Mouse (Mus musculus): ENCODE results near the gene Mfsd12. TPM values are rescaled to one million over a fixed set of nuclear protein-coding genes. Genes with fewer than 3 reads are reported as not detected.

Mfsd12 gene
- polyA plus RNA-seq, 1 experiment = 21.7 TPM

GRCm38 (mm10) chr10:81408424-81408729 is 51.1 kb downstream of the Mfsd12 start:
- H3K4me2 ChIP-seq (ENCODE audit: low read depth) = peak overlapping the region; percentile 57
- H3ac ChIP-seq (ENCODE audit: control insufficient read depth, insufficient read length) = no peak overlapping the region
- H3K27me3 ChIP-seq (ENCODE audit: control insufficient read depth, insufficient read depth, insufficient read length) = no peaks in the 10 kb centered on the region
- H3K4me3 ChIP-seq = peak overlapping the region; percentile 5
- peaks cover 19% of the 10 kb centered on the region for H3K79me2 ChIP-seq (ENCODE audit: control insufficient read depth, insufficient read depth)
- H3K36me3 ChIP-seq (ENCODE audit: control insufficient read depth, insufficient read depth) = peaks cover 27% of the 10 kb centered on the region
- TF ChIP-seq POLR2AphosphoS2 (IDR thresholded peaks at IDR 0.05; ENCODE audit: insufficient read length, low read depth) (no peak), TCF3 (IDR thresholded peaks at IDR 0.05; ENCODE audit: insufficient read length, low read depth) (no peak), CEBPB (IDR thresholded peaks at IDR 0.05; ENCODE audit: insufficient read depth, poor library complexity, severe bottlenecking) (no peak), TCF12 (IDR thresholded peaks at IDR 0.05; ENCODE audit: insufficient read depth, poor library complexity, severe bottlenecking) (no peak), USF1 (IDR thresholded peaks at IDR 0.05; ENCODE audit: low read depth) (peak; percentile 43)

GRCm38 (mm10) chr10:81408871-81409291 is 51.6 kb downstream of the Mfsd12 start:
- H3K79me2 ChIP-seq (ENCODE audit: control insufficient read depth, insufficient read depth) = peaks cover 23% of the 10 kb centered on the region
- peak overlapping the region; percentile 5 for H3K4me3 ChIP-seq
- H3K36me3 ChIP-seq (ENCODE audit: control insufficient read depth, insufficient read depth) = peaks cover 23% of the 10 kb centered on the region
- no peaks in the 10 kb centered on the region for H3K27me3 ChIP-seq (ENCODE audit: control insufficient read depth, insufficient read depth, insufficient read length)
- H3K4me2 ChIP-seq (ENCODE audit: low read depth) = peak overlapping the region; percentile 76
- TF ChIP-seq POLR2AphosphoS2 (IDR thresholded peaks at IDR 0.05; ENCODE audit: insufficient read length, low read depth) (no peak), MYOG (IDR thresholded peaks at IDR 0.05; ENCODE audit: control insufficient read depth in 1 of 3, insufficient read depth in 1 of 3, insufficient read length in 2 of 3, low read depth in 2 of 3) (peak in 1 of 3 experiments; percentile 66), E2F4 (IDR thresholded peaks at IDR 0.05; ENCODE audit: insufficient read depth) (no peak), TCF12 (IDR thresholded peaks at IDR 0.05; ENCODE audit: insufficient read depth, poor library complexity, severe bottlenecking) (no peak), USF1 (IDR thresholded peaks at IDR 0.05; ENCODE audit: low read depth) (no peak), TCF3 (IDR thresholded peaks at IDR 0.05; ENCODE audit: insufficient read length, low read depth) (no peak), CEBPB (IDR thresholded peaks at IDR 0.05; ENCODE audit: insufficient read depth, poor library complexity, severe bottlenecking) (no peak), SRF (IDR thresholded peaks at IDR 0.05; ENCODE audit: control insufficient read depth, insufficient read length, low read depth) (peak; percentile 80), POLR2A (IDR thresholded peaks at IDR 0.05; ENCODE audit: insufficient read length, low read depth) (no peak), MYOD1 (IDR thresholded peaks at IDR 0.05; ENCODE audit: control insufficient read depth in 1 of 3, insufficient read length in 2 of 3, low read depth in 2 of 3) (peak in 1 of 3 experiments; percentile 16), MAX (IDR thresholded peaks at IDR 0.05; ENCODE audit: low read depth) (no peak)
- no peak overlapping the region for H3ac ChIP-seq (ENCODE audit: control insufficient read depth, insufficient read length)

- peaks cover 19% of the 10 kb centered on the region for H3K36me3 ChIP-seq (ENCODE audit: control insufficient read depth, insufficient read depth)
Observed at GRCm38 (mm10) chr10:81409330-81409729, 52.0 kb downstream of the Mfsd12 start.

GRCm38 (mm10) chr10:81410350-81410749 is 53.1 kb downstream of the Mfsd12 start:
- peak in 1 of 3 experiments; percentile 9 for TF ChIP-seq MYOD1 (IDR thresholded peaks at IDR 0.05; ENCODE audit: control insufficient read depth in 1 of 3, insufficient read length in 2 of 3, low read depth in 2 of 3)
- TF ChIP-seq MYOG (IDR thresholded peaks at IDR 0.05; ENCODE audit: control insufficient read depth in 1 of 3, insufficient read depth in 1 of 3, insufficient read length in 2 of 3, low read depth in 2 of 3) = no peak
- H3K79me2 ChIP-seq (ENCODE audit: control insufficient read depth, insufficient read depth) = peaks cover 38% of the 10 kb centered on the region

More at GRCm38 (mm10) chr10:81409330-81409729, 52.0 kb downstream of the Mfsd12 start:
- Histone ChIP-seq H3K4me3 (peak overlapping the region; percentile 5), H3ac (ENCODE audit: control insufficient read depth, insufficient read length) (no peak overlapping the region), H3K4me2 (ENCODE audit: low read depth) (peak overlapping the region; percentile 76), H3K79me2 (ENCODE audit: control insufficient read depth, insufficient read depth) (peaks cover 28% of the 10 kb centered on the region), H3K27me3 (ENCODE audit: control insufficient read depth, insufficient read depth, insufficient read length) (no peaks in the 10 kb centered on the region)
- TF ChIP-seq MYOG (IDR thresholded peaks at IDR 0.05; ENCODE audit: control insufficient read depth in 1 of 3, insufficient read depth in 1 of 3, insufficient read length in 2 of 3, low read depth in 2 of 3) (peak in 1 of 3 experiments; percentile 47), POLR2AphosphoS2 (IDR thresholded peaks at IDR 0.05; ENCODE audit: insufficient read length, low read depth) (no peak), MYOD1 (IDR thresholded peaks at IDR 0.05; ENCODE audit: control insufficient read depth in 1 of 3, insufficient read length in 2 of 3, low read depth in 2 of 3) (peak in 1 of 3 experiments; percentile 76)

GRCm38 (mm10) chr10:81410981-81411380 is 53.7 kb downstream of the Mfsd12 start:
- Histone ChIP-seq H3K4me3 (no peak overlapping the region), H3K36me3 (ENCODE audit: control insufficient read depth, insufficient read depth) (peaks cover 6% of the 10 kb centered on the region), H3K4me2 (ENCODE audit: low read depth) (peak overlapping the region; percentile 76), H3K79me2 (ENCODE audit: control insufficient read depth, insufficient read depth) (peaks cover 44% of the 10 kb centered on the region), H3K27me3 (ENCODE audit: control insufficient read depth, insufficient read depth, insufficient read length) (no peaks in the 10 kb centered on the region), H3ac (ENCODE audit: control insufficient read depth, insufficient read length) (no peak overlapping the region)
- TF ChIP-seq MYOD1 (IDR thresholded peaks at IDR 0.05; ENCODE audit: control insufficient read depth in 1 of 3, insufficient read length in 2 of 3, low read depth in 2 of 3) = peak in 1 of 3 experiments; percentile 48
- no peak for TF ChIP-seq E2F4 (IDR thresholded peaks at IDR 0.05; ENCODE audit: insufficient read depth)

More at GRCm38 (mm10) chr10:81410350-81410749, 53.1 kb downstream of the Mfsd12 start:
- Histone ChIP-seq H3K4me2 (ENCODE audit: low read depth) (peak overlapping the region; percentile 76), H3K27me3 (ENCODE audit: control insufficient read depth, insufficient read depth, insufficient read length) (no peaks in the 10 kb centered on the region), H3K36me3 (ENCODE audit: control insufficient read depth, insufficient read depth) (peaks cover 12% of the 10 kb centered on the region), H3K4me3 (peak overlapping the region; percentile 5), H3ac (ENCODE audit: control insufficient read depth, insufficient read length) (no peak overlapping the region)
